Mouse (Mus musculus) left cerebral cortex, adult 9 months (tissue): ENCODE results near the gene Phf11a.
"Not testable (repeated sequence)": the region's sequence is repeated elsewhere in the genome, so short reads cannot be mapped to it uniquely, and the experiment has no call there.

Source experiments
- DNase-seq, 2 experiments: peaks; one replicate each; pipeline ENCODE4 v3.0.0; 2022; ENCODE audit warnings: low spot score in 2 of 2

The Phf11a gene

DNA sequence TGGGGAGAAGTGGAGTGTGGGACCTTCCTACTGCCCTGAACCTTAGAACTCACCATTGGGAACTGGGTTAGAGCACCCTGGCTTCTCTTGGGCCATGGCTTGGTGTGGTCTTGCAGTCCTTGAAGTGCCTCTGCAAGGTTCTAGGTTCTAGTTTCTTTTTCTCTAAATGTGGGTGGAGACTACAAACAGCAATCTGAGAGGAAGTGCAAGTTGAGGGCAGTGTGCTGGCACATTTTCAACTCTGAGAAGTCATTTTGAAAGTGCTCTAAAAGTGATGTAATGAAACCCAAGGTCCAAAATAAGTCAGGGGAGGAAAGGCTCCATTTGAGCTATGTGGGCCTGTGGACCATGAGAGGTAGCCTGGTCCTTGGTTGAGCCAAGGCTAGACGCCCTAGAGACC lies at the start of gene Phf11a:
Gene Phf11a (minus strand): TSS at position 132 of the 400 bp plus-strand sequence.
- DNase-seq, result peak in 1 of 2 experiments; percentile 4

DNA sequence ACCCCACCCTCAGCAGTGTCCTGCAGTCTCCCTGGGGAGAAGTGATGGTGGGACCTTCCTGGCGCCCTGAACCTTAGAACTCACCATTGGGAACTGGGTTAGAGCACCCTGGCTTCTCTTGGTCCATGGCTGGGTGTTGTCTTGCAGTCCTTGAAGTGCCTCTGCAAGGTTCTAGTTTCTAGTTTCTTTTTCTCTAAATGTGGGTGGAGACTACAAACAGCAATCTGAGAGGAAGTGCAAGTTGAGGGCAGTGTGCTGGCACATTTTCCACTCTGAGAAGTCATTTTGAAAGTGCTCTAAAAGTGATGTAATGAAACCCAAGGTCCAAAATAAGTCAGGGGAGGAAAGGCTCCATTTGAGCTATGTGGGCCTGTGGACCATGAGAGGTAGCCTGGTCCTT lies 43.9 kb upstream of the Phf11a start, which contains the start of gene Phf11b:
Gene Phf11b (minus strand): TSS at position 163 of the 400 bp plus-strand sequence.
- peak in 1 of 2 experiments; percentile 3 for DNase-seq

DNA sequence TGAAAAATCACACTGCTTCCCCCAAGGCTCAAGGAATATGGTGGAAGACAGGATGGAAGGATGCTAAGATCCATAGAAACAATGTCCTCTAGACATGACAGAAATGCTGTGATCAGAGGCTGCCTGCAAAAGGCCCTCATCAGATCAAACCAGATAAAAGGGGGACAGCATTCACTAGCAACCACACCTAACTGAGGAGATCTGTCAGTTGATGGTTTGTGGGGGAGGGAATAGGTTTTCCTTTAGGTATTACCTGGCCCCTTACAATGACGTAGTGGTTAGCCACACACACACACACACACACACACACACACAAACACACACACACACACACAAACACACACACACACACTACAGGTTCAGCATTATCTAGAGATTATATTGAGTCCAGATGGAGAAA lies 42.2 kb upstream of the Phf11a start:
- no peak for DNase-seq

GRCm38 (mm10) chr14:59336056-59336455 lies 38.7 kb upstream of the Phf11a start:
- not testable (repeated sequence) for DNase-seq

- peak in 1 of 2 experiments; percentile 46 for DNase-seq
Observed at GRCm38 (mm10) chr14:59330499-59330898, 33.2 kb upstream of the Phf11a start.

GRCm38 (mm10) chr14:59319970-59320369 lies 22.6 kb upstream of the Phf11a start:
- DNase-seq, result not testable (repeated sequence)

- not testable (repeated sequence) for DNase-seq
Observed at GRCm38 (mm10) chr14:59319036-59319435, 21.7 kb upstream of the Phf11a start.

GRCm38 (mm10) chr14:59291769-59292168 lies 5.6 kb downstream of the Phf11a start:
- not testable (repeated sequence) for DNase-seq

GRCm38 (mm10) chr14:59274961-59275360 lies 22.4 kb downstream of the Phf11a start:
- not testable (repeated sequence) for DNase-seq

DNA sequence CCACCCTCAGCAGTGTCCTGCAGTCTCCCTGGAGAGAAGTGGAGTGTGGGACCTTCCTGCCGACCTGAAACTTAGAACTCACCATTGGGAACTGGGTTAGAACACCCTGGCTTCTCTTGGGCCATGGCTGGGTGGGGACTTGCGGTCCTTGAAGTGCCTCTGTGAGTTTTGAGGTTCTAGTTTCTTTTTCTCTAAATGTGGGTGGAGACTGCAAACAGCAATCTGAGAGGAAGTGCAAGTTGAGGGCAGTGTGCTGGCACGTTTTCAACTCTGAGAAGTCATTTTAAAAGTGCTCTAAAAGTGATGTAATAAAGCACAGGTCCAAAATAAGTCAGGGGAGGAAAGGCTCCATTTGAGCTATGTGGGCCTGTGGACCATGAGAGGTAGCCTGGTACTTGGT lies 37.3 kb downstream of the Phf11a start, which contains the start of gene Gm6904:
Gene Gm6904 (minus strand): TSS at position 161 of the 400 bp plus-strand sequence.
- no peak for DNase-seq

DNA sequence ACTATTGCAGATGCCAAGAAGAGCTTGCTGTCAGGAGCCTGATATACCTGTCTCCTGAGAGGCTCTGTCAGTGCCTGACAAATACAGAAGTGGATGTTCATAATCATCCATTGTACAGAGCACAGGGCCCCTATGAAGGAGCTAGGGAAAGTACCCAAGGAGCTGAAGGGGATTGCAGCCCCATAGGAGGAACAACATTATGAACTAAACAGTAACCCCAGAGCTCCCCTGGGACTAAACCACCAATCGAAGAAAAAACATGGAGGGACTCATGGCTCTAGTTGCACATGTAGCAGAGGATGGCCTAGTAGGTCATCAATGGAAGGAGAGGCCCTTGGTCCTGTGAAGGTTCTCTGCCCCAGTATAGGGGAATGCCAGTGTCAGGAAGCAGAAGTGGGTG lies 41.5 kb downstream of the Phf11a start:
- DNase-seq, result not testable (repeated sequence)

DNA sequence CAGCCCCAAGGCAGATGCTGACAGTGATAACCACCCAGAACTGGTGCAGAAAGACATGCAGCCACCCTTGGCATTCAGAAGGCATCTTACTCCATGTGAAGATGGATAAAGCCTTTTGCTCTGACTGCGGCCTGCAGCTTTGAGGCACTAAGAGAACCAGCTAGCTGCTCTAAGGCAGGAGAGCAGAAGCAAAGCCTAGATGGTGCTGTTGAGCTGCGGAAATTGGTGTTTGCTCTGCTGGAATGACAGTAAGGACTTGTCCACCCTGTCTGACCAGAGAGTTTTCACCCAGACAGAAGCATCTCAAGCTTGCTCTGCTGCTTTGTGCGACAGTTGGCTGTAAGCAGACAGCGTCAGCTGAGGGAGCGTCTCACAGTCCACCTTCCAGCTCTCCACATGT lies 47.0 kb downstream of the Phf11a start:
- peak in 1 of 2 experiments; percentile 36 for DNase-seq

DNA sequence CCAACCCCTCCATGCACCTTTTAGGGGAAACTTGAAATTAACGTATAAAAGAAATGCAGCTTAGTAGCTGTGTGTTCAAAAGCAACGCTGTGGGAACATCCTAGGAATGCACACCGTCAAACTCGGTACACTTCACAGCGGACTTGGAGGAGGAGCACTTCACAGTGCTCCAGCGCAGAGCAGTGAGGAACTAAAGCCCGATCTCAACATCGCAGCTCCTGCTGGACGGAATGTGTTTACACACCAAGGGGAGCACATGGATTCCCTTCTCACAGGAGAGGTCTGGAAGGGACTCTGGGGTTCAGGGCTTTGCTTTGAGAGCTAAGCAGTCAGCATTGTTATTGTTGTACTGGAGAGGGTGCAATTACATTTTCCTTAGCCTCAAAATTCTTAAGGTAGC lies 63.7 kb downstream of the Phf11a start:
- DNase-seq, result no peak

DNA sequence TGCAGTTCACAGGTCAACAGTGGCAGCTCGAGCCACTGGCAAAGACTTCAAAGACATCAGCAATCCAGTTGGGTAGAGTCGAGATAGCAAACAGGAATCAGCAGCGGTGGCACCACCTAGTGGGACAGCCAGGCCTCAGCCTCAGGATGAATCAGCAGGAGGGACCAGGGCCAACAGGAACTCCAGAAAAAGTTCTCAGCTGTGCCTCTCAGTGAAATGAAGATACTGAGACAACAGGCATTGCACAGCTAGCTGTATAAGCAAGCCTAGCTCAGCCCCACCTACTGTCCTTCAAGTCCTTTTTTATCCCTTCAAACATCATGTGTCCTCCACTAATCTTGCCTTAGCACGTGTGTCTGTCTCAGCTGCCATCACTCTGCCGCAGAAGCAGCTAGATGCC lies 65.3 kb downstream of the Phf11a start:
- DNase-seq, result peak in 1 of 2 experiments; percentile 30

DNA sequence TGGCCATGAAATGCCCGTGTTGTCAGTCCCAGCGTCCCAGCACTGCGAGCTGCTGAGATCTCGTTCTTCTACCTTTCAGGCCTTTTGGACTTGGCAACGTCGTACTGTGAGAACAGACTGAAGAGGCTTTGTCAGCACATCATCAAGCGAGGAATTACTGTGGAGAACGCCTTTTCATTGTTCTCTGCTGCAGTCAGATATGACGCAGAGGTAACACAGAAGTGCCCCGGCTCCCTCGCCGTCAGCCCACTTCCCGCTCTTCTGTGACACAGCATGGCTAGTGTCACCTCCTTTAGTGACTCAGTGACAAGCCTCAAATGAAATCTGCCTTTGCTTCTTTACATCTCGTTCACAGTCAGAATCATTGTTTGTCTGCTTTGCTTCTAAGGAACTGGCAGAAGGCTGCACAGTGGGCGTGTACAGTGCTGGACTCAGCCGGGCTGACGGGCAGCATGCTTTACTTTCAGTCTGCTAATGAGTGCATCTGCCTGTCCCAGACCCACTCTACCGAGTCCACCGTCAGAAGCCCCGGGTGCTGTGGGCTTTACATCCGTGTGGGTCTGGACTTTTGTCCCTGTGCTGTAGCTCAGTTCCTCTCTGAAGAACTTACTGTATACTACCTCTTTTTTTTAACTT lies 66.9 kb downstream of the Phf11a start:
- DNase-seq, result no peak

DNA sequence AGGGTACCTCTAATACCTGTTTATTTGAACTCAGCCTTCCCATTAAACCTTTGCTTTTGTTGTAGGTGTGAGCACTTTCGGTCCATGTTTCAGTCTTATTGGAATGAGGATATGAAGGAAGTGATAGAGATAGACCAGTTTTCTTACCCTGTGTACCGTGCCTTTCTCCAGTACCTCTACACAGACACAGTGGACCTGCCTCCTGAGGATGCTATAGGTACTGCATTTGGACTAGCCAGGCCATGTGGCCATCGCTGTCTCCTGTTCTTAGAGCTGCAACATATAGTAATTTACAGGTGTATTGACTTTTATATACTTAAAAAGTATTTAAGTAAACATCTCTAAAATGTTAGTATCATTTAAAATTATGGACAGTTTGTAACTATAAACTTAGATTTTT lies 67.5 kb downstream of the Phf11a start:
- DNase-seq, result no peak
